Mouse (Mus musculus) brain, embryonic 14.5 days (tissue): ENCODE measurements at regions not wholly inside any gene's neighbourhood (a gene's known extent, or its start where the extent isn't known, plus 50 kb on each side); places are given as distances from the start of the nearest gene placed in this dataset.

ENCODE experiments used
- CTCF ChIP-seq: fragments of 200-500 bp; IDR thresholded peaks from 2 replicates; pipeline ENCODE4 v1.5.1; 2012; ENCODE audit warnings: inconsistent platforms, mild to moderate bottlenecking, moderate library complexity, borderline replicate concordance; ENCODE audit not compliant: insufficient read depth, insufficient read length; ENCODE audit errors: extremely low read depth
- POLR2A ChIP-seq: fragments of 200-500 bp; IDR thresholded peaks from 2 replicates; pipeline ENCODE4 v1.6.1; 2012; ENCODE audit warnings: mild to moderate bottlenecking, inconsistent platforms, borderline replicate concordance; ENCODE audit not compliant: poor library complexity, insufficient read depth, insufficient read length, severe bottlenecking; ENCODE audit errors: extremely low read depth

DNA sequence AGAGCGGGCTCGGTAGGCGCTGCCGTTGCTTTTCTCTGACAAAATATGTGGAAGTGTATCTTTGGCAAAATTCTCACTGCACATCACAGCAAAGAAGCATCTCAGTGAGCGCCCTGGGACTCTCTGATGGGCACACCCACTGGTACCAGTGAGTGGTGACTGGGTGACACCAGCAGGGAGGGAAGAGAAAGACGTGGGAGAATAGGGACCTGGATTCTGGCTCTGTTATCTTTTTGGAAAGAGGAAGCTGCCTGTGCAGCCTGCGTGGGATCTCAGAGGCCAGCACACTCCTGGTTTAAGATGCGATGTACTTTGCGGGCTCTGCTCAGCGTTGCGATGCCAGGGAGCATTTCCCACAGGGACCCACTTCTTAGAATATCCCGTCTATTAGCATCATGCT, 183.4 kb upstream of the Cnr1 start:
- TF ChIP-seq POLR2A (no peak), CTCF (no peak)
